Mouse (Mus musculus) midbrain, postnatal 0 days (tissue): ENCODE results near the gene 3110009E18Rik. TPM values are rescaled to one million over a fixed set of nuclear protein-coding genes. Genes with fewer than 3 reads are reported as not detected.
A peak's percentile ranks its signal among the peaks of the same experiment; 100 is the strongest.

Source experiments
- ATAC-seq: fragments of 200-750 bp; cut with Nextera tagmentation; 2 replicates; pipeline ENCODE4 v1.8.0; 2017; ENCODE audit warnings: moderate number of reproducible peaks, mild to moderate bottlenecking, moderate TSS enrichment, moderate library complexity; ENCODE audit not compliant: low FRiP score
- DNase-seq: peaks from one replicate; pipeline ENCODE4 v3.0.0-alpha.2; 2015; ENCODE audit warnings: low spot score
- H3K27ac ChIP-seq: fragments of 300-500 bp; sonication (generic); 2 replicates; pipeline ENCODE4 v1.5.1; 2014; ENCODE audit warnings: low read depth, mild to moderate bottlenecking, low read length, mixed read lengths
- H3K27me3 ChIP-seq: fragments of 300-500 bp; sonication (generic); 2 replicates; pipeline ENCODE4 v1.6.1; 2014; ENCODE audit warnings: low read length, control low read depth, mixed read lengths; ENCODE audit not compliant: insufficient read depth
- H3K36me3 ChIP-seq: fragments of 300-500 bp; sonication (generic); 2 replicates; pipeline ENCODE4 v1.6.1; 2014; ENCODE audit warnings: low read length, control low read depth, mixed read lengths; ENCODE audit not compliant: insufficient read depth
- H3K4me1 ChIP-seq: fragments of 300-500 bp; sonication (generic); 2 replicates; pipeline ENCODE4 v1.6.1; 2014; ENCODE audit warnings: mild to moderate bottlenecking, control low read depth, antibody characterized with exemption, low read length, mixed read lengths; ENCODE audit not compliant: insufficient read depth
- H3K4me2 ChIP-seq: fragments of 300-500 bp; sonication (generic); 2 replicates; pipeline ENCODE4 v1.6.1; 2014; ENCODE audit warnings: low read depth, mild to moderate bottlenecking, low read length, mixed read lengths; ENCODE audit not compliant: poor library complexity, severe bottlenecking
- H3K4me3 ChIP-seq: fragments of 300-500 bp; sonication (generic); 2 replicates; pipeline ENCODE4 v1.5.1; 2014; ENCODE audit warnings: low read depth, mild to moderate bottlenecking, low read length, moderate library complexity
- H3K9ac ChIP-seq: fragments of 300-500 bp; sonication (generic); replicated peaks from 2 replicates; pipeline ENCODE4 v1.6.1; 2014; ENCODE audit warnings: mild to moderate bottlenecking, low read length, moderate library complexity, mixed read lengths; ENCODE audit not compliant: poor library complexity, severe bottlenecking
- H3K9me3 ChIP-seq: fragments of 300-500 bp; sonication (generic); 2 replicates; pipeline ENCODE4 v1.6.1; 2016; ENCODE audit warnings: low read length, control low read depth
- CTCF ChIP-seq: IDR thresholded peaks from 2 replicates; pipeline ENCODE4 v1.5.1; 2016; ENCODE audit warnings: antibody characterized with exemption, mild to moderate bottlenecking
- WGBS: fragments of 180-500 bp; shearing (Covaris S2); extraction: QIAGEN DNeasy Blood & Tissue Kit; methylation state at CpG from one replicate; pipeline ENCODE4 v1.1.7; 2014; 5-methylcytosine and 5-hydroxymethylcytosine counted together
- polyA plus RNA-seq: library from polyadenylated mRNA; unstranded; fragments of >200 nt; fragmentation: Nextera tagmentation; extraction: Ambion mirVana; gene quantifications from 2 replicates; pipeline ENCODE4 v1.2.1, GENCODE M21; 2015
- total RNA-seq: library from RNA; depleted of rRNA; stranded (reverse); fragments of >200 nt; gene quantifications from 2 replicates; pipeline ENCODE4 v1.2.3, GENCODE M21; 2014

3110009E18Rik gene
- total and polyA plus RNA-seq, 2 experiments from 2014 or later = 0.77 to 11.4 TPM

GRCm38 (mm10) chr1:120126318-120126717, 5.3 kb downstream of the 3110009E18Rik start:
- no peak overlapping the region for H3K9ac ChIP-seq
- no peak overlapping the region for H3K4me3 ChIP-seq
- 77% methylated on average over 9 of the region's 9 CpGs for WGBS
- no peak overlapping the region for H3K27ac ChIP-seq
- no peak overlapping the region for H3K4me2 ChIP-seq
- TF ChIP-seq CTCF = no peak
- no peaks in the 10 kb centered on the region for H3K27me3 ChIP-seq
- no peaks in the 10 kb centered on the region for H3K36me3 ChIP-seq
- DNase-seq (no peak), ATAC-seq (no peak)
- no peaks in the 10 kb centered on the region for H3K4me1 ChIP-seq
- H3K9me3 ChIP-seq = no peaks in the 10 kb centered on the region

DNA sequence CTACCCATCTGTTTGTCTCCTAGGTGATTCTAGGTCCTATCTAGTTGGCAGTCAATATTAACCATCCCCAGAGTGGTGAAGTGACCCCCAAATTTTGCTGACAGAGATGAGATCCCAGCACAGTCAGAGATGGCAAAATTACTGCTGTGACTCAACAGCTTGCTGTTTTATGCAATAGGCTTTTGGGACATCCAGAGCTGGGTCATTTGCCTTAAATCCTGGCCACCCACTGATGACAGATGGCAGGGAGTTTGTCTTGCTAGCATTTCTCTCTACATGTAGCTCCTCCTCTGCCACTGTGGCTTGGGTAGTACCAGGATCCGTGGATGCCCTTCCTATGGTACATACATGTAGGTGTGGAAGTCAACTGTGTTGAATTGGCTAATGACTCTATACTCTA, 11.4 kb downstream of the 3110009E18Rik start:
- no peaks in the 10 kb centered on the region for H3K36me3 ChIP-seq
- no peaks in the 10 kb centered on the region for H3K27me3 ChIP-seq
- no peak for TF ChIP-seq CTCF
- no peak for ATAC-seq
- H3K27ac ChIP-seq = no peak overlapping the region
- WGBS = 95% methylated on average over 1 of the region's 1 CpGs
- H3K4me1 ChIP-seq = no peaks in the 10 kb centered on the region
- H3K4me2 ChIP-seq = no peak overlapping the region
- no peak overlapping the region for H3K4me3 ChIP-seq
- no peaks in the 10 kb centered on the region; the same call in 1 of the 2 replicates for H3K9me3 ChIP-seq
- H3K9ac ChIP-seq = no peak overlapping the region
- no peak for DNase-seq

- Histone ChIP-seq H3K27me3 (no peaks in the 10 kb centered on the region), H3K36me3 (no peaks in the 10 kb centered on the region), H3K4me3 (no peak overlapping the region), H3K9me3 (no peaks in the 10 kb centered on the region; the same call in 1 of the 2 replicates), H3K4me2 (no peak overlapping the region), H3K27ac (no peak overlapping the region), H3K9ac (no peak overlapping the region), H3K4me1 (no peaks in the 10 kb centered on the region)
- no peak for ATAC-seq
- WGBS = 90% methylated on average over 7 of the region's 7 CpGs
- no peak for TF ChIP-seq CTCF
- DNase-seq = no peak
Observed at GRCm38 (mm10) chr1:120135934-120136786, 15.2 kb downstream of the 3110009E18Rik start.

DNA sequence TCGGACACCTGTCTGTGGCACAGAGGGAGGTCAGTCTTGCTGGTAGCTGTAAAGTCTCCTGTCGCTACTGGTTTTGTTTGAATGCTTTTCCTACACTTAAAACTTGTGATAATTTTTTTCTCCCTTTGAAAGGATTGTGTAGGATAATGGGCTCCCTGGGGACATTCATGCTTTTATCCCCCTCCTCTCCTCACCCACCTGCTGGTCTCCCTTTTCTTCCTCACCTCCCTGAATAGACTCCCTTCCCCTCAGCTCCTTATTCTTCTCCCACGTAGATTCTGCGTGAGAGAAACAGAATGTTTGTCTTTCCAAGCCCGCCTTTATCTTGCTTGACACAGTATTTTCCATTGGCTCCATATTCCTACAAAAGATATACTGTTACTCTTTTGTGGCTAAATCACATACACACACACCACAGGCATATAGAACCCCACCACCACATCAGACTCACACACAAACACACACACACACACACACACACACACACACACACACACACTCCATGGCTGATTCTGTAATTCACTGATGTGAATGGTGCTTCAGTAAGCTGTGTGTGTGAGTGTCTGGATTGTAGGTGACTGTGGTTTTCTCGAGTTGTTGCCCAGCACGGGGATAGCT, 18.0 kb downstream of the 3110009E18Rik start:
- no peak for DNase-seq
- ATAC-seq = no peak
- Histone ChIP-seq H3K9ac (no peak overlapping the region), H3K4me1 (no peaks in the 10 kb centered on the region), H3K27ac (no peak overlapping the region), H3K9me3 (no peaks in the 10 kb centered on the region), H3K36me3 (no peaks in the 10 kb centered on the region), H3K27me3 (no peaks in the 10 kb centered on the region), H3K4me3 (no peak overlapping the region), H3K4me2 (no peak overlapping the region)
- 19% methylated on average over 7 of the region's 7 CpGs for WGBS
- TF ChIP-seq CTCF = no peak

- Histone ChIP-seq H3K36me3 (no peaks in the 10 kb centered on the region), H3K9ac (no peak overlapping the region), H3K9me3 (no peaks in the 10 kb centered on the region), H3K27ac (no peak overlapping the region), H3K4me2 (no peak overlapping the region), H3K27me3 (no peaks in the 10 kb centered on the region), H3K4me1 (no peaks in the 10 kb centered on the region), H3K4me3 (no peak overlapping the region)
- 88% methylated on average over 9 of the region's 9 CpGs for WGBS
- ATAC-seq (no peak), DNase-seq (no peak)
- TF ChIP-seq CTCF = no peak
Observed at GRCm38 (mm10) chr1:120140144-120140693, 19.2 kb downstream of the 3110009E18Rik start.

GRCm38 (mm10) chr1:120142551-120142950, 21.6 kb downstream of the 3110009E18Rik start:
- H3K4me3 ChIP-seq = no peak overlapping the region
- no peaks in the 10 kb centered on the region for H3K4me1 ChIP-seq
- DNase-seq (peak; percentile 76), ATAC-seq (no peak)
- 54% methylated on average over 5 of the region's 5 CpGs for WGBS
- H3K4me2 ChIP-seq = no peak overlapping the region
- no peak overlapping the region for H3K27ac ChIP-seq
- H3K27me3 ChIP-seq = no peaks in the 10 kb centered on the region
- H3K9me3 ChIP-seq = no peaks in the 10 kb centered on the region
- no peak overlapping the region for H3K9ac ChIP-seq
- TF ChIP-seq CTCF = no peak
- no peaks in the 10 kb centered on the region for H3K36me3 ChIP-seq
